Mouse (Mus musculus): ENCODE data around the gene Ube2o.

DNA sequence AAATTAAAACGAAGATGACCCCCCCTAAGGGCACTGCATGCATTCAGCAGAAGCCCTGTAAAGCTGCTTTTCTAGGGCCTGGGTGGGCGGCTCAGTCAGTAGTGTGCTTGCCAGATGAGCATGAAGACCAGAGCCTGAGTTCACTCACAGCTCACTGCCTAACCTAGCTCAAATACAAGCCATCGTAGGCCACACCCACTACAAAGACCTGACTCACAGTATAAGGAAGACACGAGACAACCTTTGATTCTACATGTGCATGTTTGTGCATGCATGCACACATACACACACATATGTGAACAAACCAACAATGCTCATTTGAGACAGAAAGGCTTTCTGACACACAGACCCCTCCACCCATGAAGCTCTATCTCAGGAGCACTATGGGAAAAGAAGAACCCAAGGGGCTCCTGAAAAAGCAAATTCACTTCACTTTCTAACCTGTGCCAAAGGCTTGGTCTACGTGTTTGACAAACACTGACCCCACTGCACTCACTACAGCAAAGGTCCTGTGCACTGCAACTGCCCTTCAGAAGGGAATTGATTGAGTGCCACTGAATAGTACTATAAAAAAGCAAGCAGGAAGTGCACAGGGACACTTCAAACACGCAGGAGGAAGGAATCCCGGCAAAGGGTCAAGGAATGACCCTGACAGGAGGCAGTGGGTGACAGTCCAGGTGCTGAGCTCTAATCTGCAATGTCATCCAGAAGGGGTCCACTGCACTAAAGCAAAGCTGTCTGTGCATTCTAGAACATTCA lies 15.8 kb downstream of the Ube2o start:
- TF ChIP-seq CTCF (IDR thresholded peaks at IDR 0.05; ENCODE audit: low read depth, low read length) (no peak), POLR2A (IDR thresholded peaks at IDR 0.05; ENCODE audit: extremely low read depth, insufficient read depth, low read length) (no peak)

Measured in liver, adult 2 months (tissue).